Mouse (Mus musculus) lung, embryonic 16.5 days (tissue): ENCODE results near the gene Krtap7-1. TPM values are rescaled to one million over a fixed set of nuclear protein-coding genes. Genes with fewer than 3 reads are reported as not detected.

Experiments used
- ATAC-seq: fragments of 200-750 bp; cut with Nextera tagmentation; 2 replicates; pipeline ENCODE4 v1.8.0; 2017; ENCODE audit warnings: low read depth, mild to moderate bottlenecking, moderate library complexity
- H3K27ac ChIP-seq: fragments of 300-500 bp; sonication (generic); 2 replicates; pipeline ENCODE4 v1.5.1; 2014; ENCODE audit warnings: mild to moderate bottlenecking, control low read depth, low read length
- H3K27me3 ChIP-seq: fragments of 300-500 bp; sonication (generic); 2 replicates; pipeline ENCODE4 v1.6.1; 2014; ENCODE audit warnings: low read depth, low read length, mixed read lengths; ENCODE audit not compliant: control insufficient read depth, insufficient read depth
- H3K36me3 ChIP-seq: fragments of 300-500 bp; sonication (generic); 2 replicates; pipeline ENCODE4 v1.6.1; 2014; ENCODE audit warnings: low read length; ENCODE audit not compliant: control insufficient read depth, insufficient read depth
- H3K4me1 ChIP-seq: fragments of 300-500 bp; sonication (generic); replicated peaks from 2 replicates; pipeline ENCODE4 v1.6.1; 2014; ENCODE audit warnings: low read length, mixed read lengths; ENCODE audit not compliant: control insufficient read depth, insufficient read depth
- H3K4me2 ChIP-seq: fragments of 300-500 bp; sonication (generic); 2 replicates; pipeline ENCODE4 v1.6.1; 2014; ENCODE audit warnings: low read depth, low read length, control low read depth
- H3K4me3 ChIP-seq: fragments of 300-500 bp; sonication (generic); 2 replicates; pipeline ENCODE4 v1.5.1; 2014; ENCODE audit warnings: mild to moderate bottlenecking, low read length, control low read depth
- H3K9ac ChIP-seq: fragments of 300-500 bp; sonication (generic); 2 replicates; pipeline ENCODE4 v1.6.1; 2014; ENCODE audit warnings: low read length, control low read depth
- H3K9me3 ChIP-seq: fragments of 300-500 bp; sonication (generic); 2 replicates; pipeline ENCODE4 v1.6.1; 2016; ENCODE audit warnings: low read length; ENCODE audit not compliant: control insufficient read depth
- WGBS: fragments of 180-500 bp; shearing (Covaris S2); extraction: QIAGEN DNeasy Blood & Tissue Kit; methylation state at CpG from one replicate; pipeline ENCODE4 v1.1.7; 2014; 5-methylcytosine and 5-hydroxymethylcytosine counted together
- polyA plus RNA-seq: library from polyadenylated mRNA; unstranded; fragments of >200 nt; fragmentation: Nextera tagmentation; extraction: Ambion mirVana; gene quantifications from 2 replicates; pipeline ENCODE4 v1.2.1, GENCODE M21; 2015

Gene Krtap7-1
- polyA plus RNA-seq = not detected in 2 replicates

DNA sequence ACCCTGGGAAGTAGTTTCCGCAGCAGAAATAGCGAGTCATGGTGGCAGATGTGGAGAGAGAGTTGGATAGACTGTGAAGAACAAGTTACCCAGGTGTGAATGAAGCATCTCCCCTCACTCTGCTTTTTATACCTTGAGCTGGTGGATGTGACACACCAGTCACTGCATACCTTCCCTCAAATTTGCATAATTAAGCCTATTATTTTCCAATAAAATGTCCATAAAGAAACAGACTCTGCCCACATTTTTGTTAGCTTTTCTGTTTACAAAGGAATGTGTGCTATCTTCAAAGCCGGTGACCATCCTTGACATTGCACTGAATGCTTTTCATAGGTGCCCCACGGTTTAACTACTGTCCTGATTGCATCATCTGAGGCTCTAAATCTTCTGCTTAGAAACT, at the start of gene Krtap7-1:
TSS of gene Krtap7-1 (minus strand) at position 101 of the 400 bp plus-strand sequence.
- Histone ChIP-seq H3K4me2 (no peak within 1 kb of the TSS), H3K27me3 (no peaks in the 10 kb centered on the region), H3K4me1 (no peaks in the 10 kb centered on the region), H3K9ac (no peak within 1 kb of the TSS), H3K36me3 (no peaks in the 10 kb centered on the region), H3K4me3 (no peak within 1 kb of the TSS), H3K27ac (no peak within 1 kb of the TSS), H3K9me3 (no peaks in the 10 kb centered on the region)
- no peak for ATAC-seq
- 76% methylated on average over 4 of the region's 4 CpGs for WGBS

DNA sequence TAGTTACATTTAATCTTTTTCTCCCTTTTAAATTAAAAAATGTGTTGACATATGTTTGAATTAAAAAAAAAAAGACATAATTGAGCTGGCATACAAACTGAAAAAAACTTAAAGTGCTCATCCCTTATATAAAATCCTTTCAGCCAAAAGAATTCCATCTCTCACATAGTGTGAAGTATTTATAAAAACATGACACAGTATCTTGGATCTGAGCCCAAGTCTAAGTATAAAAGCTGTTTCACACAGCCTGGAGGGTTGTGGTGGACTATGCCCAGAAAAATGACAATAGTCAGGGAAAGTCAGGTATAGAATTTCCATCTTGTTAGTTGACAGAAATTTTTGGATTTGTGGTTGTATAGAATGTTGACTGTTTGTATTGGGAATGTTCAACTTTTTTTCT, 42.2 kb upstream of the Krtap7-1 start:
- Histone ChIP-seq H3K36me3 (no peaks in the 10 kb centered on the region), H3K27ac (no peak overlapping the region), H3K9ac (no peak overlapping the region), H3K4me2 (no peak overlapping the region), H3K27me3 (no peaks in the 10 kb centered on the region), H3K9me3 (no peaks in the 10 kb centered on the region), H3K4me3 (no peak overlapping the region), H3K4me1 (no peaks in the 10 kb centered on the region)
- ATAC-seq = no peak

DNA sequence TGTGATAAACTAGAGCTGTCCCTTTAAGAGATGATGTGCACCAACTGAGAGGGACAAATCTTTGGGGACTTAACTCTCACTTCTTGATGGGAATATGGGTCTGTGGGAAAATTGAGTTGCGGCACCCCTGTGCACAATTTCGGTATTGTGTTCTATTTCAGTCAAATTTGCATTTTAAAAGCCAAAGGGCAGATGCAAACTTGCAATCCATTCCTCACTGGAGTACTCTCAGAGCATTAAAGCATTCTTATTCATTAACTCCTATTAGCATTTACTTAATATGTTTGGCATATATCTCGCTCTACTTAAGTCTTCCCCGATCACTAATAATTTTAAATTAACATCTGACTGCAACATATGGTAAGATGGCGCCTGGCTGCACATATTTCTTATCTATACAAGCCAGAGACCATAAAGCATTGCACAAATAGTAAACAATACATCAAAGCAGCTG, 29.9 kb upstream of the Krtap7-1 start:
- no peaks in the 10 kb centered on the region for H3K4me1 ChIP-seq
- no peaks in the 10 kb centered on the region for H3K9me3 ChIP-seq
- no peaks in the 10 kb centered on the region for H3K36me3 ChIP-seq
- no peak overlapping the region for H3K9ac ChIP-seq
- ATAC-seq = no peak
- no peak overlapping the region for H3K4me2 ChIP-seq
- H3K27ac ChIP-seq = no peak overlapping the region
- H3K27me3 ChIP-seq = no peaks in the 10 kb centered on the region
- H3K4me3 ChIP-seq = no peak overlapping the region
- 75% methylated on average over 5 of the region's 5 CpGs for whole genome bisulfite sequencing

DNA sequence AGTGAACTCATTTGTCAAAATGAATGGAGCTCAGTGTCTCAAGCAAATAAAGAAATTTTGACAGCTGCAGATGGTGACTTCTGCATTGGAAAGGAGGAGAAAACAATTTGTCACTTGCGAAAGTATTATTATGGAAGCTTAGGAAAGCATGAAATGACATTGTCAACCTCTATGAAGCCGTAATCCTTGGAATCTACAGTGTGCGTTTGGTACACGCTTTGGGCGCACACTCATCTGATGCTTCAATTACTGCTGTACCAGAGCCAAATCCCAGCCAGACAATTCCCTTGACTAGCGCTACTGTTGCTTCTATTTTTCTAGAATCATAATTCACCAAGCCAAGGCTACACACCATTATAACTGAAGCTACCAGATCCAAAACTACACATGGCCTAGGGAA, 29.2 kb upstream of the Krtap7-1 start:
- H3K9me3 ChIP-seq = no peaks in the 10 kb centered on the region
- H3K4me3 ChIP-seq = no peak overlapping the region
- H3K36me3 ChIP-seq = no peaks in the 10 kb centered on the region
- no peak overlapping the region for H3K27ac ChIP-seq
- 89% methylated on average over 6 of the region's 6 CpGs for WGBS
- no peak overlapping the region for H3K4me2 ChIP-seq
- no peak for ATAC-seq
- no peaks in the 10 kb centered on the region for H3K27me3 ChIP-seq
- H3K9ac ChIP-seq = no peak overlapping the region
- no peaks in the 10 kb centered on the region for H3K4me1 ChIP-seq

DNA sequence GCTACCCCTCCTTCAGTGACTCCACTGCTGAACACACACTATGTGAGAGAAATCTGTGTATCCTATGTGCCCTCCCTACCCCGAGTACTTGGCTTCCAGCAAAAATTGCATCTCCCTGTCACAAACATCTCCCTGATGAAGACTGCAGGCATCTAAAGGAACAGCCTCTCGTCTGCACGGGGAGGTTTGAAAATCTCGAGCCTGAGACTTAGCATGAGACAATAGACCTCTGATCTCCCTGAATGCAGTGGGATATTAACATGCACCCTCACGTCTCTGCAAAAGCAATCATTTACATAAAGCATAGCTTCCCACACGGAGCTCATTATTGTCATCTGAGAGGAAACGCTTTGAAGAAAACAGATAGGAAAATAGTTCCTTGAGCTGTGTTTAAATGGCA, 22.4 kb upstream of the Krtap7-1 start:
- H3K36me3 ChIP-seq = no peaks in the 10 kb centered on the region
- no peaks in the 10 kb centered on the region for H3K9me3 ChIP-seq
- no peaks in the 10 kb centered on the region for H3K27me3 ChIP-seq
- no peak overlapping the region for H3K4me2 ChIP-seq
- no peaks in the 10 kb centered on the region for H3K4me1 ChIP-seq
- H3K9ac ChIP-seq = no peak overlapping the region
- WGBS = 43% methylated on average over 7 of the region's 7 CpGs
- H3K27ac ChIP-seq = no peak overlapping the region
- no peak for ATAC-seq
- no peak overlapping the region for H3K4me3 ChIP-seq

DNA sequence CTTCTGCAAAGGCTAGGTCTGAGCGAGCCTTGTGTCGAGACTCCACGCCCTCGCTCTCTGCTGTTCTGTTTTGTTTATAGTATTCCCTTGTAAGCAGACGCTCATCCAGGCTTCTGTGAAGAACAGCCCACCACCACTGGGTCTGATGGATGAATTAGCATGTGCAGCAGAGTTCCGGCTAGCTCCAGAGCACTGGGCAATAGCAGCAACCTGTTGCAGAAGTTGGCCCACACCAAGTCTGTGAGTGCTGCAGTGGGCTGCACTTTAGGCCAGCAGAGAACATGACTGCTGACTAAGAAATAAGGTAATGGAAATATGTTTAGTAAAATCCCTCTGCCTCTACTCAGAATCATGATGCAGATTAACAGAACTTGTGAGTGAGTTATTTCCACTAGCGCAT, 21.7 kb upstream of the Krtap7-1 start:
- H3K4me1 ChIP-seq = no peaks in the 10 kb centered on the region
- H3K9ac ChIP-seq = no peak overlapping the region
- WGBS = 47% methylated on average over 7 of the region's 7 CpGs
- no peak overlapping the region for H3K4me2 ChIP-seq
- H3K27me3 ChIP-seq = no peaks in the 10 kb centered on the region
- no peaks in the 10 kb centered on the region for H3K36me3 ChIP-seq
- H3K4me3 ChIP-seq = no peak overlapping the region
- H3K9me3 ChIP-seq = no peaks in the 10 kb centered on the region
- no peak overlapping the region for H3K27ac ChIP-seq
- ATAC-seq = no peak

DNA sequence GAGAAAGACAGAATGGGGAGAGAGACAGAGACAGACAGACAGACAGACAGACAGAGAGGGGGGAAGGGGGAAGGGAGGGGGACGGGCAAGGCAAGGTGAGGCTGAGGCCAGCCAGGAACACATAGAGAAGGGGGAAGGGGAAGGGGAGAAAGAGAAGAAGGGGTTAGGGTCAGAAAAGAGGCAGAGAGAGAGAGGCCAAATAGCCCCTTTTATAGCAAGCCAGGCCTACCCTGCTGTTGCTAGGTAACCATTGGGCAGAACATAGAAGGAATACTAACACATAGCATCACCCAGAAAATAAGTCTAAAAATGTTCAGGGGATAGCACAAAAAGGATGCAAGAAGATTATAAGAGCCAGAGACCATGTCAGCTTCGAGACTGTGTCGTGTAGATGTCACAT, 20.3 kb upstream of the Krtap7-1 start:
- Histone ChIP-seq H3K27me3 (no peaks in the 10 kb centered on the region), H3K4me2 (no peak overlapping the region), H3K4me1 (no peaks in the 10 kb centered on the region), H3K36me3 (no peaks in the 10 kb centered on the region), H3K4me3 (no peak overlapping the region), H3K27ac (no peak overlapping the region), H3K9ac (no peak overlapping the region), H3K9me3 (no peaks in the 10 kb centered on the region)
- ATAC-seq = no peak
- 83% methylated on average over 3 of the region's 3 CpGs for WGBS

DNA sequence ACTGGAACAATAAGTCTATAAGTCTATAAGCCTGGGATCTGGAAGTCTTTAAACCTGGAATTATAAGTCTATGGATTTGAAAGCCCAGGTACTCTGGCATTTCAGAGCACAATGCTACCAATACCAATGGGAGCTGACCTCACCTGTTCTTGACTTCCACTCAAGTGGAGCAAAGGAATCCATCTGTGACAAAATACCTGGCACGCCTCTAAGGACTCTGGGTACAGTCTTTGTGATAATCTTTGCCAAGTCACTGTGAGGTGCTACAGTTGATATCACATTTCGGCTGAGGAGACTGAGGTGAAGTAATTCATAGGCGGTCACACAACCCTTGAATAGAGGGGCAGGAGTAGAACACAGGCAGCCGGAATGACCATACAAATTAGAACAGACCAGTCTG, 12.9 kb upstream of the Krtap7-1 start:
- Histone ChIP-seq H3K4me1 (no peaks in the 10 kb centered on the region), H3K27me3 (no peaks in the 10 kb centered on the region), H3K27ac (no peak overlapping the region), H3K4me2 (no peak overlapping the region), H3K9ac (no peak overlapping the region), H3K36me3 (no peaks in the 10 kb centered on the region), H3K4me3 (no peak overlapping the region), H3K9me3 (no peaks in the 10 kb centered on the region)
- no peak for ATAC-seq
- 81% methylated on average over 4 of the region's 4 CpGs for WGBS

DNA sequence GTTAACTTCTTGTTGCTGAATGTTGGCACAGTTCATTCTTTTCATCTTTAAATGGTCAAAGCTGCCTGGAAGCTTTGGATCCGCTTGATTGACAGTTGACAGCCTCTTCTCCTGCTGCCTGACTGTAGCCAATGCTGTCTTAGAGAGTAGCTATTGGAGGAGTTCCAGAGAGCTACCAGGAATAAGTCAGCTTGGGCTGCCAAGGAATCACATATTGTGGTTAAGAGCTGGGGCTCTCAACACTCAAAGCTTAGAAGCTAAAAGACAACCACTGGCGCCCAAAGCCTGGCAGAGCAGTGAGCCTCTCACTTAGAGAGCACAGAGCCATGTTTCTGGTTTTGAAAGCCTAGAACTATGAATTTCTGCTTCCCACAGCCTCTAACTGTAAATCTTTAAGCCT, 12.4 kb upstream of the Krtap7-1 start:
- 85% methylated on average over 2 of the region's 2 CpGs for WGBS
- Histone ChIP-seq H3K4me2 (no peak overlapping the region), H3K9ac (no peak overlapping the region), H3K27ac (no peak overlapping the region), H3K36me3 (no peaks in the 10 kb centered on the region), H3K9me3 (no peaks in the 10 kb centered on the region), H3K4me1 (no peaks in the 10 kb centered on the region), H3K4me3 (no peak overlapping the region), H3K27me3 (no peaks in the 10 kb centered on the region)
- no peak for ATAC-seq

DNA sequence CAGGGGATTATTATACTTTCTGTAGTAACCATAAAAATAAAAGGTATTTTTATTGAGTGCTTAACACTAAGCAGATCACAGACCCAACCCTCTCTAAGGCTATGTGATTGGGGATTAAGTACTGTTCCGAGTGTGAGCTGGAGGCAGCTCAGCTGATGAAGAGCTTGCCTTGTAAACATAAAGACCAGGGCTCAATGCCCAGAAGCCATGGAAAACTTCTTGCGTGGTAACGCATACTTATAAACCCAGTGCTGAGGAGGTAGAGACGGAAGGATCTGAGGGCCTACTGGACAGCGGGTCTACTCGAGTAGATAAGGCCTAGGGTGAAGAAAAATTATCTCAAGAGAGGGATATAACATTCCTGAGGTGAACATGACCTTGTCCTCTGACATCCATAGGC, 12.0 kb upstream of the Krtap7-1 start:
- H3K9me3 ChIP-seq = no peaks in the 10 kb centered on the region
- no peaks in the 10 kb centered on the region for H3K36me3 ChIP-seq
- H3K27me3 ChIP-seq = no peaks in the 10 kb centered on the region
- H3K9ac ChIP-seq = no peak overlapping the region
- H3K4me2 ChIP-seq = no peak overlapping the region
- H3K4me3 ChIP-seq = no peak overlapping the region
- no peak overlapping the region for H3K27ac ChIP-seq
- ATAC-seq = no peak
- WGBS = 84% methylated on average over 6 of the region's 6 CpGs
- no peaks in the 10 kb centered on the region for H3K4me1 ChIP-seq
